Mouse (Mus musculus) C2C12 (cell line): ENCODE results near the gene Ldlr. TPM values are rescaled to one million over a fixed set of nuclear protein-coding genes. Genes with fewer than 3 reads are reported as not detected.

ENCODE experiments used
- H3K27me3 ChIP-seq: one replicate; pipeline ENCODE4 v1.6.1; 2011; ENCODE audit not compliant: control insufficient read depth, insufficient read depth, insufficient read length
- H3K36me3 ChIP-seq: one replicate; pipeline ENCODE4 v1.6.1; 2011; ENCODE audit not compliant: control insufficient read depth, insufficient read depth
- H3K4me3 ChIP-seq: one replicate; pipeline ENCODE4 v1.5.1; 2011; ENCODE audit warnings: mild to moderate bottlenecking, control low read depth; ENCODE audit not compliant: poor library complexity, insufficient read depth, severe bottlenecking
- H3K79me2 ChIP-seq: one replicate; pipeline ENCODE4 v1.6.1; 2011; ENCODE audit not compliant: control insufficient read depth, insufficient read depth
- H3K79me3 ChIP-seq: one replicate; pipeline ENCODE4 v1.6.1; 2011; ENCODE audit warnings: low read depth, control low read depth
- H3ac ChIP-seq: one replicate; pipeline ENCODE3; 2011; ENCODE audit warnings: low read depth; ENCODE audit not compliant: control insufficient read depth, insufficient read length
- CEBPB ChIP-seq: IDR thresholded peaks from one replicate; pipeline ENCODE4 v1.6.1; 2011; ENCODE audit warnings: low read depth, mild to moderate bottlenecking, control low read depth, moderate library complexity
- CTCF ChIP-seq: IDR thresholded peaks from one replicate; pipeline ENCODE4 v1.5.1; 2011; ENCODE audit not compliant: control insufficient read depth, insufficient read depth, insufficient read length
- FOSL1 ChIP-seq: IDR thresholded peaks from one replicate; pipeline ENCODE4 v1.8.0; 2011; ENCODE audit warnings: mild to moderate bottlenecking, low read length; ENCODE audit not compliant: poor library complexity, insufficient read depth, severe bottlenecking
- MAX ChIP-seq: IDR thresholded peaks from one replicate; pipeline ENCODE4 v1.6.1; 2011; ENCODE audit warnings: mild to moderate bottlenecking, control low read depth
- MYOD1 ChIP-seq: IDR thresholded peaks from one replicate; pipeline ENCODE4 v1.6.1; 2011; ENCODE audit warnings: low read depth; ENCODE audit not compliant: control insufficient read depth, insufficient read length
- MYOG ChIP-seq: IDR thresholded peaks from one replicate; pipeline ENCODE4 v1.6.1; 2011; ENCODE audit not compliant: control insufficient read depth, insufficient read length; ENCODE audit errors: extremely low read depth
- USF1 ChIP-seq: IDR thresholded peaks from one replicate; pipeline ENCODE4 v1.6.1; 2011; ENCODE audit warnings: low read depth, mild to moderate bottlenecking, control low read depth, moderate library complexity
- long read RNA-seq, 2 experiments: library from polyadenylated mRNA; unstranded; transcript quantifications; one replicate each; pipeline ENCODE4 v2.0.0; 2019 to 2020
- polyA plus RNA-seq: library from polyadenylated mRNA; unstranded; fragments of >200 nt; fragmentation: generic; extraction: Trizol; gene quantifications from one replicate; pipeline ENCODE4 v1.2.1, GENCODE M21; 2012; ENCODE audit warnings: missing spikeins

Ldlr gene
- 58.3 TPM for polyA plus RNA-seq
- long read RNA-seq, experiment 1, full-length matches to known transcripts, result 15 of 29 reads
- long read RNA-seq, experiment 1, partial matches to known transcripts, result 11 of 29 reads
- long read RNA-seq, experiment 1, other reads (novel, unspliced or antisense), result 3 of 29 reads
- long read RNA-seq, experiment 2, full-length matches to known transcripts, result 523 of 594 reads
- long read RNA-seq, experiment 2, partial matches to known transcripts, result 22 of 594 reads
- long read RNA-seq, experiment 2, other reads (novel, unspliced or antisense), result 49 of 594 reads

DNA sequence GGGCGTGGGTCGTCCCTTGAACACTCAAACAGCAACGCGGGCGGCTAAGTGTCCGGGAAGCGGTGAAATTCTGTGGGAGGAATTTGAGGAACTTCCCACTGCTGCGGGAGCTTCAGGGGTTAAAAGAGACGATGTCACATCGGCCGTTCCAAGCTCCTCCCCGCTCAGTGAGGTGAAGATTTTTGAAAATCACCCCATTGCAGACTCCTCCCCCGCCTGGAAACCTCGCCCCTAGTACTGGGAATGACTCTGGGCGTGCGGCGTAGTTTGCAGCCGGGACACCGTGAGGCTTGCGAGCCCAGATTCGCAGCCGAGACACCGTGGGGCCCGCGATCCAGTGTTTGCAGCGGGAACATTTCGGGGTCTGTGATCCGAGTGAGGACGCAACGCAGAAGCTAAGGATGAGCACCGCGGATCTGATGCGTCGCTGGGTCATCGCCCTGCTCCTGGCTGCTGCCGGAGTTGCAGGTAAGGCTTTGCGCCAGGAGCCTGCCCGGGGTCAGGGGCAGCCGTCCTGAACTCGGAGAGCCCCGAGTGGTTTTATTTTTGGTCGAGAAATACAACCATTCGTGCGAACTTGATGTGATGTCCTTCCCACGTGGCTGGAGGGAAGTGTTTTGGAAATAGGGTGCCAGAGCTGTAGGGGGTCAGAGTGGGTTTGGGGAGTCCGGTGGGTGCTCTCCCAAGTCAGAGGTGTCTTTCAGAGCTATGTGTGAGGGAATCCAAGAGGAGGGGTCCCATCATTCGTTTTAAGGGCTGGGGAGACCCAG, at the start of gene Ldlr:
Gene Ldlr, plus strand, starts transcription at position 107 of the 770 bp plus-strand sequence.
- no peak for TF ChIP-seq CEBPB
- Histone ChIP-seq H3K36me3 (peaks cover 32% of the 10 kb centered on the region), H3K4me3 (peak within 1 kb of the TSS; percentile 82), H3K79me3 (peaks cover 42% of the 10 kb centered on the region), H3K27me3 (no peaks in the 10 kb centered on the region), H3K79me2 (peaks cover 51% of the 10 kb centered on the region), H3ac (peak within 1 kb of the TSS; percentile 76)

DNA sequence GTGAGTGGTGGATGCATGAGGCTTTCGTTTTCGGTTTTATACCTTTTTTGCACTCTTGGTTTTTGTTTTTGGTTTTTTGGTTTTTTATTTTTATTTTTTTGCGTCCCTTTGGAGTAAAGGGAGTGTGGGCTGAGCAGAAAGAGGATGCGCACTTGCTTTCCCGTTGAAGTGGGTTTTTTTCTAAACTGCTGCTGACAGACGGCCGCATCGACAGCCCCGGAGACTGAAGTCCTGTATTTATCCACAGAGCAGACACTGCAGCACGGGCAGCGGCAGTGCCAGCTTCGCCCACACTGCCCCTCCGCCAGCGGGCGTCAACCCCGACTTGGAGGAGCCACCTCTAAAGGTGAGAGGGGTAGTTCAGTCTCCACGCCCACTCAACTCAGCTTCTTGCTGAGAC, 45.6 kb upstream of the Ldlr start:
- H3K4me3 ChIP-seq, result no peak overlapping the region
- H3ac ChIP-seq, result no peak overlapping the region
- no peaks in the 10 kb centered on the region for H3K79me2 ChIP-seq
- no peaks in the 10 kb centered on the region for H3K27me3 ChIP-seq
- H3K36me3 ChIP-seq, result peaks cover 80% of the 10 kb centered on the region
- H3K79me3 ChIP-seq, result no peaks in the 10 kb centered on the region
- TF ChIP-seq CTCF (no peak), MAX (no peak), MYOG (no peak), MYOD1 (no peak), FOSL1 (no peak), CEBPB (no peak), USF1 (no peak)

DNA sequence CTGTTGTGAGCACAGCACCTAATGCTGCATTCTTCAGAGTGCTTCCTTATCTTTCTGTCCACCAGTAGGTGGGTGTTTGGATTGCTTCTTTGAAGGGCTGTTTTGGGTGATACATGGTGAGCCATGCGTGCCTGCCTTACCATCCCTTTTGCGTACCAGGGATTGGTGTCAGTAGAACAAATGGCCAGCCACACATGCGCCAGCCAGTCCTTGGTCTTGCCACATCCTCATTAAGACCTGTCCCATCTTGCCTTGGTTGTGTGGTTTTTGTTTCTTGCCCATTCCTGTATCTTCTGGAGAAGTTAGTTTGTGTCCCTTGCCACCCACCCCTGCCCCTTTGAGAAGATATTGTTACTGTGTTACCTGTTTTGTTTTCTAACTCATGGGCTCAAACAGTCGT, 42.8 kb upstream of the Ldlr start:
- no peak for TF ChIP-seq MYOG
- TF ChIP-seq FOSL1, result no peak
- TF ChIP-seq MYOD1, result no peak
- TF ChIP-seq USF1, result no peak
- TF ChIP-seq MAX, result no peak
- no peak for TF ChIP-seq CEBPB
- TF ChIP-seq CTCF, result no peak
- no peaks in the 10 kb centered on the region for H3K79me3 ChIP-seq
- H3K4me3 ChIP-seq, result no peak overlapping the region
- H3ac ChIP-seq, result no peak overlapping the region
- no peaks in the 10 kb centered on the region for H3K79me2 ChIP-seq
- peaks cover 80% of the 10 kb centered on the region for H3K36me3 ChIP-seq
- H3K27me3 ChIP-seq, result no peaks in the 10 kb centered on the region

DNA sequence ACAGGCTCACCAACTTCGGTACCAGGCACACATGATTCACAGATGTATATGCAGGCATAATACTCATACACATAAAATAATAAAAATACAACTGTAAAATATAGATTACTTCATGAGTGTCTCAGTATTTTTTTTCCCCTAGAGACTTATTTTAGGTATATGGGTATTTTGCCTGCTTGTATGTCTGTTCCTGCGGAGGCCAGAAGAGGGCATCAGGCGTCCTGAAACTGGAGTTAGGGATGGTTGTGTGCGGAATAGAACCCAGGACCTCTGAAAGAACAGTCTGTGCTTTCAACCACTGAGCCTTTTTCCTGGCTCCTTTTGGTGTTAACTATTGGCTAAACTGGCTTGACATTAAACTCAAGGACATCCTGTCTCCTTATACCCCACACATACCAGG, 40.5 kb upstream of the Ldlr start:
- no peaks in the 10 kb centered on the region for H3K79me2 ChIP-seq
- no peak overlapping the region for H3ac ChIP-seq
- H3K36me3 ChIP-seq, result peaks cover 79% of the 10 kb centered on the region
- no peak for TF ChIP-seq MAX
- no peak for TF ChIP-seq CTCF
- no peak for TF ChIP-seq MYOG
- no peak for TF ChIP-seq USF1
- TF ChIP-seq CEBPB, result no peak
- TF ChIP-seq FOSL1, result no peak
- TF ChIP-seq MYOD1, result no peak
- H3K4me3 ChIP-seq, result no peak overlapping the region
- no peaks in the 10 kb centered on the region for H3K27me3 ChIP-seq
- H3K79me3 ChIP-seq, result no peaks in the 10 kb centered on the region

DNA sequence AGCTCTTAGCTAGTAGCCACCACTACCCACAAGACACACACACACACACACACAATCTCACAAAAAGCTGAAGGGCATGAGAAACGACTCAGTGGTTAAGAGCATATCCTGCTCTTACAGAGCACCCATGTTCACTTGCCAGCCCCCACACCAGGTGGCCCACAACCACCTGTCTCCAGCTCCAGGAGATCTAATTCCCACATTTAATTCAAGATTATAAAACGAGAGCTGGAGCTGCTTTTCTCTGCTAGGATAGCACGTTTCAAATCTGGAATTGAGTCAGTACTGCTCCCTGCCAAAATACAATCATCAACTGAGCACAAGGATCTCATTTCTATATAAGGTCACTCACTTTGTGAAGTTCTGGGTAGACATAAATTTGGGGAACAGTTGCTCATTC, 39.4 kb upstream of the Ldlr start:
- Histone ChIP-seq H3K27me3 (no peaks in the 10 kb centered on the region), H3K79me3 (no peaks in the 10 kb centered on the region), H3K4me3 (no peak overlapping the region), H3ac (no peak overlapping the region), H3K36me3 (peaks cover 79% of the 10 kb centered on the region), H3K79me2 (peaks cover under 1% of the 10 kb centered on the region)
- no peak for TF ChIP-seq USF1
- TF ChIP-seq CTCF, result no peak
- no peak for TF ChIP-seq MYOG
- no peak for TF ChIP-seq CEBPB
- no peak for TF ChIP-seq MYOD1
- no peak for TF ChIP-seq MAX
- TF ChIP-seq FOSL1, result no peak

DNA sequence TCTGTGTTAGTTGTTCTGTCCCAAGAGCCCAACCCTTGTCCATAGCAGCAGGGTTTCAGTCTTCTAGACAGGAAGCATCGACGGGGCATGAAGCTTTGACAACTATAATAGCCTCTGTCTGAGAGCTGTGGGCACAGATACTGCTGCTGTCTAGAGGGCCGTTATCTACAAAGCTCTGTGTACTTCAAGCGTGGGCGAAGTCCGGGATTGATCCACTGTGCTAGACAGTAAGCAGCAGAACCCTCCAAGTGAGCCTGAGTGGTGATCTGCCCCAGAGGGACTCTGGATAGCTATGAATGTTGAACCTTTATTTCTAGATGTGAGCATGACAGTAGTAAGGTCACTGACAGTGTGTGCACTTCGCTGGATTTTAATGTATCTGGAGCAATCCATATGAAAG, 34.7 kb upstream of the Ldlr start:
- Histone ChIP-seq H3K79me2 (peaks cover 7% of the 10 kb centered on the region), H3K27me3 (no peaks in the 10 kb centered on the region), H3K4me3 (no peak overlapping the region), H3K79me3 (no peaks in the 10 kb centered on the region), H3ac (no peak overlapping the region), H3K36me3 (peaks cover 69% of the 10 kb centered on the region)
- TF ChIP-seq MAX (no peak), MYOD1 (no peak), FOSL1 (no peak), USF1 (no peak), MYOG (no peak), CEBPB (no peak), CTCF (no peak)
